Mouse (Mus musculus) ES-E14 (cell line): ENCODE results near the gene Mapk8ip1. TPM values are rescaled to one million over a fixed set of nuclear protein-coding genes. Genes with fewer than 3 reads are reported as not detected.
"Not testable (repeated sequence)": the region's sequence is repeated elsewhere in the genome, so short reads cannot be mapped to it uniquely, and the experiment has no call there.

ENCODE experiments used
- DNase-seq: peaks from one replicate; pipeline ENCODE4 v3.0.0-alpha.2; 2013; ENCODE audit warnings: low read depth, low spot score
- H3K27ac ChIP-seq: 2 replicates; pipeline ENCODE4 v1.5.1; 2012; ENCODE audit warnings: low read depth, mild to moderate bottlenecking, low read length, moderate library complexity, mixed read lengths; ENCODE audit not compliant: poor library complexity, insufficient read depth, severe bottlenecking
- H3K36me3 ChIP-seq: 2 replicates; pipeline ENCODE4 v1.6.1; 2012; ENCODE audit warnings: mild to moderate bottlenecking, low read length, moderate library complexity, mixed read lengths; ENCODE audit not compliant: control insufficient read depth, poor library complexity, insufficient read depth, severe bottlenecking
- H3K4me1 ChIP-seq, 2 experiments: fragments of 150-350 bp in 1 of 2; sonication (generic) in 1 of 2; 2 replicates each; pipeline ENCODE4 v1.6.1; 2012; ENCODE audit warnings: low read length in 2 of 2, mild to moderate bottlenecking in 1 of 2, mixed read lengths in 1 of 2; ENCODE audit not compliant: control insufficient read depth in 2 of 2, insufficient read depth in 2 of 2, poor library complexity in 1 of 2
- H3K4me3 ChIP-seq, 2 experiments: fragments of 150-350 bp in 1 of 2; sonication (generic) in 1 of 2; 2 replicates each; pipeline ENCODE4 v1.5.1; 2012; ENCODE audit warnings: low read length in 2 of 2, low read depth in 1 of 2, mild to moderate bottlenecking in 1 of 2, mixed read lengths in 1 of 2; ENCODE audit not compliant: insufficient read depth in 1 of 2, poor library complexity in 1 of 2, severe bottlenecking in 1 of 2
- H3K9ac ChIP-seq: 2 replicates; pipeline ENCODE4 v1.6.1; 2012; ENCODE audit warnings: low read depth, mild to moderate bottlenecking, low read length, mixed read lengths; ENCODE audit not compliant: poor library complexity, insufficient read depth, severe bottlenecking
- H3K9me3 ChIP-seq: fragments of 150-350 bp; sonication (generic); 2 replicates; pipeline ENCODE4 v1.6.1; 2012; ENCODE audit warnings: low read depth, mild to moderate bottlenecking, low read length; ENCODE audit not compliant: control insufficient read depth, insufficient read depth
- CHD2 ChIP-seq: IDR thresholded peaks from 2 replicates; pipeline ENCODE4 v1.6.1; 2014; ENCODE audit warnings: mild to moderate bottlenecking, low read depth, low read length, inconsistent platforms
- HCFC1 ChIP-seq: IDR thresholded peaks from 2 replicates; pipeline ENCODE4 v1.6.1; 2012; ENCODE audit warnings: low read length, inconsistent platforms, borderline replicate concordance; ENCODE audit not compliant: insufficient read depth
- MAFK ChIP-seq: IDR thresholded peaks from 2 replicates; pipeline ENCODE4 v1.6.1; 2014; ENCODE audit warnings: mild to moderate bottlenecking, low read depth, low read length, inconsistent platforms; ENCODE audit not compliant: insufficient read depth
- ZC3H11A ChIP-seq: IDR thresholded peaks from 2 replicates; pipeline ENCODE4 v1.6.1; 2012; ENCODE audit warnings: low read depth, mild to moderate bottlenecking, inconsistent platforms, low read length, borderline replicate concordance
- ZNF384 ChIP-seq: IDR thresholded peaks from 2 replicates; pipeline ENCODE4 v1.6.1; 2012; ENCODE audit warnings: low read depth, low read length, inconsistent platforms
- in situ Hi-C, 2 experiments: fragments of 600-800 bp; cut with MboI; formaldehyde crosslinking; loops; one replicate each; pipeline ENCODE4 v1.15.1; 2025; ENCODE audit warnings: low sequenced_read_pairs in 2 of 2, inconsistent platforms in 1 of 2; ENCODE audit not compliant: unreplicated experiment in 2 of 2
- total RNA-seq: library from RNA; depleted of rRNA; stranded (reverse); fragments of 300-350 nt; gene quantifications from 2 replicates; pipeline ENCODE4 v1.2.3, GENCODE M21; 2012

Mapk8ip1 gene
- total RNA-seq, 1 experiment = 11.6 TPM

- Histone ChIP-seq H3K9ac (no peak overlapping the region), H3K4me1 (peaks cover 0 to 3% of the 10 kb centered on the region in 2 experiments; a peak in 1 of 4 replicates), H3K36me3 (peaks cover 21% of the 10 kb centered on the region), H3K9me3 (no peaks in the 10 kb centered on the region), H3K4me3 (no peak overlapping the region), H3K27ac (no peak overlapping the region)
- TF ChIP-seq CHD2 = no peak
- no peak for TF ChIP-seq ZNF384
- no peak for DNase-seq
- in situ Hi-C loops = no loop called here
Observed at GRCm38 (mm10) chr2:92403776-92404319, 2.8 kb upstream of the Mapk8ip1 start.

GRCm38 (mm10) chr2:92402591-92403326 lies 1.7 kb upstream of the Mapk8ip1 start:
- H3K4me3 ChIP-seq = no peak overlapping the region
- in situ Hi-C loops = no loop called here
- peaks cover 0 to 3% of the 10 kb centered on the region in 2 experiments; a peak in 1 of 4 replicates for H3K4me1 ChIP-seq
- no peaks in the 10 kb centered on the region for H3K9me3 ChIP-seq
- no peak for DNase-seq
- H3K36me3 ChIP-seq = peaks cover 12% of the 10 kb centered on the region
- no peak for TF ChIP-seq ZC3H11A
- no peak for TF ChIP-seq HCFC1
- TF ChIP-seq MAFK = no peak
- TF ChIP-seq CHD2 = no peak
- no peak for TF ChIP-seq ZNF384
- no peak overlapping the region for H3K9ac ChIP-seq
- no peak overlapping the region for H3K27ac ChIP-seq

GRCm38 (mm10) chr2:92400682-92401081 lies 381 bp downstream of the Mapk8ip1 start:
- in situ Hi-C loops = no loop called here
- TF ChIP-seq HCFC1 (no peak), ZNF384 (no peak), MAFK (no peak), ZC3H11A (no peak), CHD2 (no peak)
- peak overlapping the region; percentile 80 for H3K9ac ChIP-seq
- DNase-seq = no peak
- peaks cover 12% of the 10 kb centered on the region for H3K36me3 ChIP-seq
- H3K4me1 ChIP-seq = peaks cover 0 to 3% of the 10 kb centered on the region in 2 experiments; a peak in 1 of 4 replicates
- peak overlapping the region; percentile 71 to 85 for H3K4me3 ChIP-seq
- no peak overlapping the region for H3K27ac ChIP-seq
- no peaks in the 10 kb centered on the region for H3K9me3 ChIP-seq

- H3K4me1 ChIP-seq, in situ Hi-C loops, H3K4me3 ChIP-seq, H3K9ac ChIP-seq, H3K9me3 ChIP-seq, H3K36me3 ChIP-seq, H3K27ac ChIP-seq, DNase-seq: not testable (repeated sequence)
Observed at GRCm38 (mm10) chr2:92399877-92400276, 1.2 kb downstream of the Mapk8ip1 start.

GRCm38 (mm10) chr2:92397436-92397835 lies 3.6 kb downstream of the Mapk8ip1 start:
- Histone ChIP-seq H3K4me3 (no peak overlapping the region), H3K36me3 (no peaks in the 10 kb centered on the region), H3K27ac (no peak overlapping the region), H3K4me1 (peaks cover 0 to 6% of the 10 kb centered on the region in 2 experiments; a peak in 1 of 4 replicates), H3K9me3 (no peaks in the 10 kb centered on the region), H3K9ac (no peak overlapping the region)
- in situ Hi-C loops = no loop called here
- TF ChIP-seq HCFC1 = no peak
- TF ChIP-seq ZC3H11A = no peak
- TF ChIP-seq MAFK = no peak
- TF ChIP-seq CHD2 = no peak
- no peak for TF ChIP-seq ZNF384
- no peak for DNase-seq
